Mouse (Mus musculus) CH12.LX (cell line): Measurements from ENCODE around the gene Jarid2. TPM values are rescaled to one million over a fixed set of nuclear protein-coding genes. Genes with fewer than 3 reads are reported as not detected.

Experiments
- DNase-seq: peaks from one replicate; pipeline ENCODE4 v3.0.0-alpha.2; 2013; ENCODE audit errors: extremely low read depth
- H3K27ac ChIP-seq: 2 replicates; pipeline ENCODE4 v1.5.1; 2012; ENCODE audit warnings: low read depth, mild to moderate bottlenecking, control low read depth, moderate library complexity; ENCODE audit not compliant: insufficient read depth
- H3K27me3 ChIP-seq: replicated peaks from 2 replicates; pipeline ENCODE3; 2012; ENCODE audit warnings: inconsistent platforms
- H3K36me3 ChIP-seq, 2 experiments: replicated peaks in 1 of 2; 2 replicates each; pipeline versions ENCODE3 to v1.6.1; 2012; ENCODE audit warnings: inconsistent platforms in 1 of 2, low read length in 1 of 2, mild to moderate bottlenecking in 1 of 2, mixed read lengths in 1 of 2, moderate library complexity in 1 of 2; ENCODE audit not compliant: control insufficient read depth in 1 of 2, insufficient read depth in 1 of 2
- H3K4me1 ChIP-seq, 2 experiments: 2 replicates each; pipeline ENCODE4 v1.6.1; 2012; ENCODE audit warnings: inconsistent platforms in 1 of 2, moderate library complexity in 1 of 2; ENCODE audit not compliant: insufficient read depth in 2 of 2, control insufficient read depth in 1 of 2
- H3K4me2 ChIP-seq: 2 replicates; pipeline ENCODE4 v1.6.1; 2012; ENCODE audit warnings: low read depth, mild to moderate bottlenecking, control low read depth; ENCODE audit not compliant: poor library complexity, insufficient read depth, severe bottlenecking
- H3K4me3 ChIP-seq, 3 experiments: fragments of 150-350 bp in 1 of 3; sonication (generic) in 1 of 3; replicated peaks in 1 of 3; 2 replicates each; pipeline versions ENCODE3 to v1.5.1; 2011 to 2012; ENCODE audit warnings: low read depth in 2 of 3, low read length in 2 of 3, mild to moderate bottlenecking in 2 of 3, moderate library complexity in 2 of 3, control low read depth in 1 of 3, improper control_type of control experiment in 1 of 3, inconsistent platforms in 1 of 3, mixed read lengths in 1 of 3; ENCODE audit not compliant: poor library complexity in 1 of 3
- H3K79me2 ChIP-seq: replicated peaks from 2 replicates; pipeline ENCODE4 v1.6.1; 2012; ENCODE audit warnings: mild to moderate bottlenecking, moderate library complexity; ENCODE audit not compliant: control insufficient read depth, poor library complexity, insufficient read depth, severe bottlenecking; ENCODE audit errors: extremely low read depth
- H3K9ac ChIP-seq: 2 replicates; pipeline ENCODE4 v1.6.1; 2012; ENCODE audit warnings: low read depth, mild to moderate bottlenecking, control low read depth, moderate library complexity; ENCODE audit not compliant: insufficient read depth
- H3K9me3 ChIP-seq: replicated peaks from 2 replicates; pipeline ENCODE3; 2012; ENCODE audit warnings: low read length, inconsistent platforms, mixed read lengths
- CHD1 ChIP-seq: IDR thresholded peaks from 2 replicates; pipeline ENCODE4 v1.6.1; 2012; ENCODE audit warnings: low read depth, low read length, improper control_type of control experiment, inconsistent platforms
- CTCF ChIP-seq, 2 experiments: IDR thresholded peaks in 1 of 2; conservative IDR thresholded peaks in 1 of 2; 2 replicates each; pipeline ENCODE4 v1.5.1; 2011 to 2012; ENCODE audit warnings: low read depth in 2 of 2, low read length in 2 of 2, improper control_type of control experiment in 1 of 2, inconsistent platforms in 1 of 2, mild to moderate bottlenecking in 1 of 2, moderate library complexity in 1 of 2
- ELF1 ChIP-seq: IDR thresholded peaks from 2 replicates; pipeline ENCODE4 v1.6.1; 2014; ENCODE audit warnings: low read depth, mild to moderate bottlenecking, inconsistent platforms, low read length, improper control_type of control experiment
- ETS1 ChIP-seq: conservative IDR thresholded peaks from 2 replicates; pipeline ENCODE4 v1.6.1; 2012; ENCODE audit warnings: low read depth, mild to moderate bottlenecking, inconsistent platforms, low read length, improper control_type of control experiment, moderate library complexity
- GABPA ChIP-seq: IDR thresholded peaks from 2 replicates; pipeline ENCODE4 v1.6.1; 2012; ENCODE audit warnings: low read depth, low read length, improper control_type of control experiment, inconsistent platforms; ENCODE audit not compliant: insufficient replicate concordance
- JUN ChIP-seq: IDR thresholded peaks from 2 replicates; pipeline ENCODE4 v1.6.1; 2011; ENCODE audit warnings: low read depth, mild to moderate bottlenecking, low read length, improper control_type of control experiment, moderate library complexity; ENCODE audit not compliant: insufficient read depth
- JUND ChIP-seq: conservative IDR thresholded peaks from 2 replicates; pipeline ENCODE4 v1.6.1; 2011; ENCODE audit warnings: low read depth, low read length, improper control_type of control experiment
- MAFK ChIP-seq: IDR thresholded peaks from 2 replicates; pipeline ENCODE4 v1.6.1; 2011; ENCODE audit warnings: low read length, improper control_type of control experiment; ENCODE audit not compliant: insufficient replicate concordance
- MAX ChIP-seq: IDR thresholded peaks from 2 replicates; pipeline ENCODE4 v1.6.1; 2011; ENCODE audit warnings: low read length, improper control_type of control experiment
- MAZ ChIP-seq: IDR thresholded peaks from 2 replicates; pipeline ENCODE4 v1.6.1; 2012; ENCODE audit warnings: low read depth, mild to moderate bottlenecking, inconsistent platforms, low read length, improper control_type of control experiment, moderate library complexity
- MEF2A ChIP-seq: IDR thresholded peaks from 2 replicates; pipeline ENCODE4 v1.6.1; 2014; ENCODE audit warnings: low read depth, mild to moderate bottlenecking, inconsistent platforms, low read length, improper control_type of control experiment, borderline replicate concordance
- MXI1 ChIP-seq: IDR thresholded peaks from 2 replicates; pipeline ENCODE4 v1.6.1; 2011; ENCODE audit warnings: mild to moderate bottlenecking, low read depth, low read length, improper control_type of control experiment
- MYC ChIP-seq: IDR thresholded peaks from 2 replicates; pipeline ENCODE4 v1.6.1; 2011; ENCODE audit warnings: low read depth, mild to moderate bottlenecking, improper control_type of control experiment, low read length
- NELFE ChIP-seq: IDR thresholded peaks from 2 replicates; pipeline ENCODE4 v1.6.1; 2011; ENCODE audit warnings: low read depth, low read length, improper control_type of control experiment
- NRF1 ChIP-seq: IDR thresholded peaks from 2 replicates; pipeline ENCODE4 v1.6.1; 2014; ENCODE audit warnings: low read depth, mild to moderate bottlenecking, inconsistent platforms, low read length, improper control_type of control experiment, moderate library complexity
- POLR2A ChIP-seq: IDR thresholded peaks from 2 replicates; pipeline ENCODE4 v1.6.1; 2011; ENCODE audit warnings: low read depth, mild to moderate bottlenecking, improper control_type of control experiment, low read length
- POLR2AphosphoS2 ChIP-seq: IDR thresholded peaks from 2 replicates; pipeline ENCODE4 v1.6.1; 2011; ENCODE audit warnings: low read depth, low read length, improper control_type of control experiment
- RAD21 ChIP-seq: IDR thresholded peaks from 2 replicates; pipeline ENCODE4 v1.6.1; 2011; ENCODE audit warnings: low read depth, mild to moderate bottlenecking, low read length, improper control_type of control experiment, moderate library complexity
- SMC3 ChIP-seq: IDR thresholded peaks from 2 replicates; pipeline ENCODE4 v1.6.1; 2011; ENCODE audit warnings: low read depth, low read length, improper control_type of control experiment
- TBP ChIP-seq: conservative IDR thresholded peaks from 2 replicates; pipeline ENCODE4 v1.6.1; 2011; ENCODE audit warnings: low read depth, low read length, improper control_type of control experiment
- TCF12 ChIP-seq: IDR thresholded peaks from 2 replicates; pipeline ENCODE4 v1.6.1; 2014; ENCODE audit warnings: low read depth, mild to moderate bottlenecking, inconsistent platforms, low read length, improper control_type of control experiment
- UBTF ChIP-seq: IDR thresholded peaks from 2 replicates; pipeline ENCODE4 v1.6.1; 2012; ENCODE audit warnings: low read depth, mild to moderate bottlenecking, inconsistent platforms, low read length, improper control_type of control experiment, moderate library complexity
- USF2 ChIP-seq: conservative IDR thresholded peaks from 2 replicates; pipeline ENCODE4 v1.6.1; 2011; ENCODE audit warnings: low read depth, low read length, improper control_type of control experiment
- ZC3H11A ChIP-seq: IDR thresholded peaks from 2 replicates; pipeline ENCODE4 v1.6.1; 2012; ENCODE audit warnings: low read depth, mild to moderate bottlenecking, inconsistent platforms, low read length, improper control_type of control experiment
- ZKSCAN1 ChIP-seq: IDR thresholded peaks from 2 replicates; pipeline ENCODE4 v1.6.1; 2012; ENCODE audit warnings: low read depth, inconsistent platforms, low read length, improper control_type of control experiment, borderline replicate concordance
- ZMIZ1 ChIP-seq: IDR thresholded peaks from 2 replicates; pipeline ENCODE4 v1.6.1; 2012; ENCODE audit warnings: low read depth, mild to moderate bottlenecking, inconsistent platforms, low read length, improper control_type of control experiment
- ZNF384 ChIP-seq: IDR thresholded peaks from 2 replicates; pipeline ENCODE4 v1.6.1; 2012; ENCODE audit warnings: low read depth, low read length, improper control_type of control experiment, inconsistent platforms
- dilution Hi-C: fragments of 300-500 bp; cut with MboI; formaldehyde crosslinking; loops from 2 replicates; pipeline ENCODE4 v1.14.3; 2020; ENCODE audit warnings: low sequenced_read_pairs; ENCODE audit not compliant: extremely low pct_unique_long_range_greater_than_20kb, extremely low pct_ligation_motif_present
- in situ Hi-C: fragments of 300-500 bp; cut with MboI; formaldehyde crosslinking; loops from 3 replicates; pipeline ENCODE4 v1.14.3; 2019; ENCODE audit warnings: low sequenced_read_pairs, low pct_ligation_motif_present, low pct_unique_long_range_greater_than_20kb, mixed read lengths
- polyA plus RNA-seq: library from polyadenylated mRNA; unstranded; fragments of >175 nt; gene quantifications from 2 replicates; pipeline ENCODE4 v1.2.1, GENCODE M21; 2012; ENCODE audit warnings: low read depth; ENCODE audit not compliant: insufficient read length
- total RNA-seq, 2 experiments: library from RNA; depleted of rRNA; stranded (reverse); fragments of 300-350 nt in 1 of 2; fragments of >200 nt in 1 of 2; gene quantifications; 2 replicates each; pipeline ENCODE4 v1.2.3; 2012 to 2014

Gene Jarid2
- total and polyA plus RNA-seq, 3 experiments = 4.5 to 10.9 (median 7.8) TPM

GRCm38 (mm10) chr13:44786291-44786690 is 57.0 kb downstream of the Jarid2 start:
- H3K4me2 ChIP-seq = no peak overlapping the region
- no peak overlapping the region for H3K4me3 ChIP-seq
- H3K9ac ChIP-seq = no peak overlapping the region
- H3K27me3 ChIP-seq = no peaks in the 10 kb centered on the region
- peak; percentile 44; the same call in 1 of the 2 replicates for TF ChIP-seq MEF2A
- peak; percentile 45 for TF ChIP-seq ZC3H11A
- peak; percentile 73 for TF ChIP-seq RAD21
- peak; percentile 12; the same call in 1 of the 2 replicates for TF ChIP-seq ZNF384
- no peak for TF ChIP-seq JUND
- peak; percentile 86 for TF ChIP-seq SMC3
- TF ChIP-seq MYC = 0 out of 2 replicates have a peak, but pooled peaks have one; percentile 20
- TF ChIP-seq MAX = no peak
- TF ChIP-seq TCF12 = no peak
- TF ChIP-seq JUN = no peak
- TF ChIP-seq CTCF (conservative IDR thresholded peaks at IDR 0.05 in 1 of 2, IDR thresholded peaks at IDR 0.05 in 1 of 2; ENCODE audit: low read depth in 2 of 2, low read length in 2 of 2) = peak; percentile 44 to 83
- H3K9me3 ChIP-seq = no peaks in the 10 kb centered on the region
- in situ Hi-C loops (no loop called here), dilution Hi-C loops (no loop called here)
- peaks cover 21% of the 10 kb centered on the region for H3K79me2 ChIP-seq
- DNase-seq = peak; percentile 47
- H3K27ac ChIP-seq = no peak overlapping the region
- peaks cover 5 to 52% of the 10 kb centered on the region in 2 experiments for H3K4me1 ChIP-seq
- peaks cover 0 to 5% of the 10 kb centered on the region in 2 experiments for H3K36me3 ChIP-seq

DNA sequence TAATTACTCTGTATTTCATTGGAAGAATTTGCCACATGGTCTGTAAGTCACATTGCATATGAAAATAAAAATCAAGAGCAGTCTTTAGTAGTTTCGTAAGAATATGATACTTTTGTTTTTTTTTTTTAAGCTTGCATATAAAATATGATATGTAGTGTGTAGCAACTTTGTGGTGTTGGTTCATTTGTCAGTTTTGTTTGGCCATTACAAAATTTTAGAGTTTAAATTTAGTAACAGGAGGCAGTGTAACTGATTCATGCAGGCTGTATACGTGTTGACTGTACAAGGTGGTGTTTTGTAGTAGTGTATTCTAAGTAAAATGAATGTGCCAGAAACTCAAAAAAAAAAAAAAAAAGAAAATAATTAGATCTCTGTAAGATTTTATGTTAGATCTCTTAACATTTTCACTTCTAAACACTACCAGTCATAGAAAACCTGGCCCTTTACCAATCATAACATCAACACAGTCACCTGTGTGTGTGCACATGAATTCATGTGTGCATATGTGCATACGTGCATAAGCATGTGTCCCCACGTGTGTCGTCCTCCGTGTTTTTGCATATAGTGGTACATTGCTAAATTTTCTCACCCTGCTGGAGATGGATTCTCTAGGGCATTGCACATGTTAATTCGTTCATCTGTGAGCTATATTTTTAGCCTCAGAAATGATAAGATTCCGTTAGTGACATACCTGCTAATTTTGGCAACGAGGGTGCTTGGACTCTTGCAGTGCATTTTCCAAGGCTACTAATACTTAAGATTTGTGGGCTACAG is 59.3 kb downstream of the Jarid2 start:
- Histone ChIP-seq H3K4me3 (no peak overlapping the region), H3K9me3 (no peaks in the 10 kb centered on the region), H3K4me2 (no peak overlapping the region), H3K9ac (no peak overlapping the region), H3K27me3 (no peaks in the 10 kb centered on the region), H3K4me1 (peaks cover 4 to 42% of the 10 kb centered on the region in 2 experiments), H3K79me2 (peaks cover 17% of the 10 kb centered on the region; the same call in 1 of the 2 replicates), H3K27ac (no peak overlapping the region), H3K36me3 (peaks cover 0 to 5% of the 10 kb centered on the region in 2 experiments)
- in situ Hi-C loops = no loop called here
- dilution Hi-C loops = no loop called here
- TF ChIP-seq NELFE (no peak), ZMIZ1 (no peak), ZKSCAN1 (no peak), NRF1 (no peak), POLR2AphosphoS2 (no peak), TBP (no peak), ELF1 (no peak), MEF2A (no peak), JUN (no peak), CTCF (conservative IDR thresholded peaks at IDR 0.05 in 1 of 2, IDR thresholded peaks at IDR 0.05 in 1 of 2; ENCODE audit: low read depth in 2 of 2, low read length in 2 of 2) (no peak), POLR2A (no peak), USF2 (no peak), MXI1 (no peak), MAZ (no peak), MAFK (no peak), ETS1 (no peak), UBTF (no peak), CHD1 (no peak), GABPA (no peak), TCF12 (no peak)
- DNase-seq = no peak
